Mouse (Mus musculus): ENCODE measurements around the gene Sesn2.

The Sesn2 gene

DNA sequence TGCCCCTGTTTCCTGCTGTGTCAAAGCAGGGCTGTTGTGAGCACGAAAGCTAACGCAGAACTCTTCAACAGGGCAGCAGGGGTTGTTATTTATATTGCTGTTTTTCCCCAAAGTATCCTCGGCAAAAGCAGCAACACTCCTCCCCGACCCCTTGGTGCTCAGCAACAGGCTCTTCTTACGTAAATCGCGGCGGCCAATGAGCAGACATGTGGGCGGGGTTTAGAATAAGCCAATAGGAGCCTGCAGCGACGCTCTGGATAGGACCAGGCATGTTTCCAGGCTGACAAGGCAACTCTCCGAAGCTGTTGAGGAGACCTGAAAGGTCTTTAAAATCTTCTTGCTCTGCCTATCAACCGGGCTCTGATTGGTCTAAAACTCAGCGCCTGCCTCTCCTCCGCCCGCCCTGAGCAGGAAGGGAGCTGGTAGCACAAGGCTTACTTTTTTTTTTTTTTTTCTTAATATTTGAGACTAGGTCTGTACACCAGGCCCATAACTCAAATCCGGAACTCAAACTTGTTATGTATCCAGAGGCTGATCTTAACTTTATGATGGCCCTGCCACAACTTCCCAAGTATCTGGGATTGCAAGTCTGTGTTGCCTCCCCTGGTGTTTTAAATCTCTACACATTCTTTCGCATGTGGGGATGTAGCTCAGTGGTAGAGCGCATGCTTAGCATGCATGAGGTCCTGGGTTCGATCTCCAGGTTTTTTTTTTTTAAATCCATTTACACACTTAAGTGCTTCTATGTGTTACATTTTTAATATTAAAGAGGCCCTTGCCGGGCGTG, 5.3 kb upstream of the Sesn2 start:
- in situ Hi-C loops (cut with MboI; ENCODE audit: unreplicated experiment in 2 of 2) = loop anchor here (10.0 to 25.0 kb wide), 3 partner anchors 321 to 1553 kb away; no protein-coding TSS in a partner anchor

GRCm38 (mm10) chr4:132514555-132515135, 4.3 kb upstream of the Sesn2 start:
- in situ Hi-C loops (cut with MboI; ENCODE audit: unreplicated experiment in 2 of 2) = loop anchor here (5.0 to 25.0 kb wide), 10 partner anchors 52 to 1552 kb away; partner anchors contain the start of genes Phactr4 (in 2 of the 2) and Med18 (in 1 of the 2)

DNA sequence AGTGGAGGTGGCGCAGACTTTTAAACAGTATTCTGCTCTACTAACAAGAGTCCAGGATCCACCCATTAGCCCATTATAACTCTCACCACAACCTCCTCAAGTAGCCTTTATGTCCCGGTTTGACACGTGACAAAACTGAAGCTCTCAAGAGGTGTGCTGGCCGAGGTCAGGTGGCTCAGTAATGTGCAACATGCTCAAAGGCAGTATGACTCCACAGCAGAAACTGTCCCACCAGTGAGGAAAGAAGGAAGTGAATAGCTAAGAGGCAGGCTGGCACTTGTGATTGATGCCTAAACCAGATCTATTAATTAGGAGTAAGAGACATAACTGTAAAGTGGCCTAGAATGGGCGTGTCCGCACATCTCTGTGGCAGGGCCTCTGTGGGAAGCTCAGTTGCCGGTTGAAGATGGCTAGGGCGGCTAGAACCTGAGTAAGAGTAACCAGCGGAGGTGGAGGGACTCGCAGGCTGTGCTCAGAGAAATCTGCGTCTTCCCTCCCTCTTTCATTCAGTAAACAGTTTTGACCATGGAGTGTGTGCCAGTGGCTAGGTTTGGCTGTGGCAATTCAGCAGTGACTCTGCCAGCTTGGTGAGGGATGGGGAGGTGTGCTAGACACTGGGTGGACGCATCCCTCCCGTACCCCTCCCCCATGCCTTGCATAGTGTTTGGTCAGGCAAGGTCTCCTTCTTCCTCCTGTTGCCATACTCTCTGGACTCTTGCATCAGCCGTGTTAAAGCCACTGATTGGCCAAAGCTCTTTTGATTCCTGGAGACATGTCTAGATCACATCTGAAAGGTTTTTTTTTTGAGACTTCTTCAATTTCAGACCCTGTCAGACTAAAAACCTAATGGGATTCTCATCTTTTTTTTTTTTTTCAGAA, 3.3 kb upstream of the Sesn2 start:
- in situ Hi-C loops (cut with MboI; ENCODE audit: unreplicated experiment in 2 of 2) = loop anchor here (5.0 to 25.0 kb wide), 10 partner anchors 51 to 1551 kb away; partner anchors contain the start of genes Phactr4 (in 2 of the 2) and Med18 (in 1 of the 2)

GRCm38 (mm10) chr4:132512080-132512479, 1.8 kb upstream of the Sesn2 start:
- in situ Hi-C loops (cut with MboI; ENCODE audit: unreplicated experiment in 2 of 2) = loop anchor here (5.0 to 25.0 kb wide), 10 partner anchors 50 to 1550 kb away; partner anchors contain the start of genes Phactr4 (in 2 of the 2) and Med18 (in 1 of the 2)

DNA sequence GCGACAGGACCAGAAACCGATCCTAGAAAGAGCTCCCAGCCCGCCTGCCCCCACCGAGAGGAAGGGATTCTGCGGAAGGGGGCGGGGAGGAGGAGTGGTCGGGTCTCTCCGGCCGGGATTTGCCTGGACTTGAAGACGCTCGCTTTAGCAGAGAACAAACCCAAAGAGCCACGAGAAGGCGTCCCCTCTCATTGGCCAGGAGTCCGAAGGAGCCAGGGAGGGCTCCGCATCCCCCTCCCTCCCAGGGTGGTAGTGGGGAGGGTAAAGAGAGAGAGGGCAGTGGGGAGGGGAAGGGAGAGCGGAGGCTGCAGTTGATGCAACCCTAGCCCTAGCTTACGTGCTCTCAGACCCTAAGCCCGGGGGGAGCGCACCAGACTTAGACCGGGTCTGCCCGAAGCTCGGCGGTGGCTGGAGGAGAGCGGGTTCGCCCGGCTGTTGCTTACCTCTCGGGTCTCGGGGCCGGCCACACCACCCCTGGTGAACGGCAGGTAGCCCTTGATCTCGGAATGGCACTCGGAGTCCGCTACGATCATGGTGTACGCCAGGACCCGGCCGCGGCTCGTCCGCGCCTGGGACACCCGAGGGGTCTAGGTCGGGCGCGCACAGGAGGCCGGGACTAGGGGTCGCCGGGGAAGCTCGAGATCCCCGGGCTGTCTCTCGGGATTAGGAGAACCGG, 542 bp downstream of the Sesn2 start:
- in situ Hi-C loops (cut with MboI; ENCODE audit: unreplicated experiment in 2 of 2) = loop anchor here (5.0 to 25.0 kb wide), 10 partner anchors 47 to 1547 kb away; partner anchors contain the start of genes Phactr4 (in 2 of the 2) and Med18 (in 1 of the 2)

DNA sequence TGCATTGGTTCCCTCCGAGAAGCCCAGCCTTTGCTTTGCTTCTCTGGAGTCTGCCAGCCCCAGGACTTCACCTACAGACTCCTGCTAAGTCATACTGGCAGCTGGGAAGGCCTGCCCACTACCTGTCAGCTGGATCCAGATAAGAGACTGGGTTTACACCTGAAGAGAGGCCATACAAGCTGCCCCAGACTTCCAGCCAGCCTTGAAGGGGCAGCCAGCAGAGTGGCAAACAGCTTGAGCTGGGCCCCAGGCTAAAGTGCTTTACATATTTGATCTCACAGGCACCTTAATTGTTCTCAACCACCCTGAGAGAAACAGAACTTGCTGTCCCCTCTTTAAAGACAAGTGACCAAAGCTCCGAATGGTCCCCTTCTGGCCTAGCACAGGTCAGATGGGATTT, 3.1 kb downstream of the Sesn2 start:
- in situ Hi-C loops (cut with MboI; ENCODE audit: unreplicated experiment in 2 of 2) = loop anchor here (25.0 kb wide), 2 partner anchors 520 to 1545 kb away; no protein-coding TSS in a partner anchor

GRCm38 (mm10) chr4:132506250-132506649, 4.1 kb downstream of the Sesn2 start:
- in situ Hi-C loops (cut with MboI; ENCODE audit: unreplicated experiment in 2 of 2) = loop anchor here (25.0 kb wide), 2 partner anchors 519 to 1544 kb away; no protein-coding TSS in a partner anchor

GRCm38 (mm10) chr4:132505800-132506199, 4.5 kb downstream of the Sesn2 start:
- in situ Hi-C loops (cut with MboI; ENCODE audit: unreplicated experiment in 2 of 2) = loop anchor here (25.0 kb wide), 2 partner anchors 518 to 1543 kb away; no protein-coding TSS in a partner anchor

DNA sequence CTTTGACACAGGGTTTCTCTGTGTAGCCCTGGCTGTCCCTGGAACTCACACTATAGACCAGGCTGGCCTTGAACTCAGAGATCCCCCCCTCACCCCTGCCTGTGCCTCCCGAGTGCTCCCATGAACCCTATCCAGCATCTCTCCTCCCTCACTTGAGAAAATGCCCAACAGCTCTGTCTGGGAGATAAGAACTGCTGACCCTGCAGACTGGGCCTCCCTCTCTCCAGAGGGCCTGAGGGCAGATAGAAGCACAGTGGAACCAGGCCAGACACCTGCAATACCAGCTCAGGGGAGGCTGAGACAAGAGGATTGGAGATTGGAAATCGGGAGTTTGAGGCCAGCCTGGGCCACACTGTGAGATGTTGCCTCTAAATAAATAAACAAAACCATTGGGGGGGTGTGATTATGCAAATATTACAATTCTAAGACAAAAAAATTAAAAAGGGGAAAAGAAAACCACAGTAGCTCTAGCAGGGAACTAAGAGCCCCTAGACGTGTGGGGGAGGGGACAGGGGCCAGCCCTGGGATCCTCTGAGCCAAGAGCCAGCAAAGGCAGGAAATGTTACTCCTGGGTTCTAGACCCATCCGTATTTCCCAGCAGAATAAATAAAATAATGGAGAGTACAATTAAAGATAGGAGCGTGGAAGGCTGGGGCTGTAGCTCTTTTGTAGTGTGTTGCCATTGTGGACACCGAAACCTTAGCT, 5.1 kb downstream of the Sesn2 start:
- in situ Hi-C loops (cut with MboI; ENCODE audit: unreplicated experiment in 2 of 2) = loop anchor here (25.0 kb wide), 2 partner anchors 518 to 1543 kb away; no protein-coding TSS in a partner anchor

DNA sequence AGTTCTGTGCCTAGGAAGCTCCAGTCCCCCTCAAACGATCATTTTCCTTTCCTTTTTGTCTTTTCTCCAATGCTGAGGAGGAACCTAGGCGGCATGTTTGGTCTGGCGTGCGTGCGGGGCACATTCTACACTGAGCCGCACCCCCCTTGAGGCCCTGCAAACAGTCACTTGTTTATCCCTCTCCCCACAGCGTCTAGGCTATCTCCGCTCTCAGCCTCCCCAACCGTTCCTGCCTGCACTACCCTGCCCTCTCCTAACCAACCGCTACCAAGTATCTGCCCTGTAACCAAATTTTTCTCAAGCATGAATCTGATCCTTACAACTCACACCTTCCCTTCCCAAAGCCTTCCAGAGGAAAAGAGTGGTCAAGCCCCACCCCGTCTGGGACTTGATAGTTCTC, 7.0 kb downstream of the Sesn2 start:
- in situ Hi-C loops (cut with MboI; ENCODE audit: unreplicated experiment in 2 of 2) = loop anchor here (25.0 kb wide), 2 partner anchors 516 to 1541 kb away; no protein-coding TSS in a partner anchor

GRCm38 (mm10) chr4:132501639-132502038, 8.7 kb downstream of the Sesn2 start:
- in situ Hi-C loops (cut with MboI; ENCODE audit: unreplicated experiment in 2 of 2) = loop anchor here (25.0 kb wide), 2 partner anchors 514 to 1539 kb away; no protein-coding TSS in a partner anchor

DNA sequence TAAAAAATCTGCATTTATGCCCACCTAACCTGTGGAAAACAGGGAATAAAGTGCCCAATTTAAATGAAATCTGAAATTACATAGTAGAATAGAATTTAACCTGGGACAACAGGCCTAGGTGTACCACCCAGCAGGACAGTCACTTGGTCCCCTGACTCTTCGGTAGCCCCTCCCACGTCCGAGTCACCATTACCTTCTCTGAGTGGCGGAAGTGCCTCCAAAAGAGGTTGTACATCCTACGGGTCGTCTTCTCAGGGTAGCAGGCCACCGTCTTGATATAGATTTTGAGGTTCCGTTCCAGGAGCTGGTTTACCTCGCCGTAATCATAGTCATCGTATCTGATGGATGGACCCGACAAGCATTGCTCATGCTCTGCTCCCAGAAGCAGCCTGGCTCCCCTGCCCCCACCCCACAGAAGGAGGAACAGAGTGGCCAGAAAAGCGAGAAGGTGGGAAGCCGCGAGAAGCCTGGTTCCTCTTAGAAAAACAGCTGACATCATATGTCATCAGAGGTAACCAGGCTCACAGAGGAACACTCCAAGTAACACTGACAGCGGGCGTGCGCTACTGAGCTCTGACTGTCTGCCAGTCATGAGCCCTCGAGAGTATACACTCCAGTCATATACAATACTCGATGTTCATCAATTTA, 15.9 kb downstream of the Sesn2 start:
- in situ Hi-C loops (cut with MboI; ENCODE audit: unreplicated experiment in 2 of 2) = no loop called here

DNA sequence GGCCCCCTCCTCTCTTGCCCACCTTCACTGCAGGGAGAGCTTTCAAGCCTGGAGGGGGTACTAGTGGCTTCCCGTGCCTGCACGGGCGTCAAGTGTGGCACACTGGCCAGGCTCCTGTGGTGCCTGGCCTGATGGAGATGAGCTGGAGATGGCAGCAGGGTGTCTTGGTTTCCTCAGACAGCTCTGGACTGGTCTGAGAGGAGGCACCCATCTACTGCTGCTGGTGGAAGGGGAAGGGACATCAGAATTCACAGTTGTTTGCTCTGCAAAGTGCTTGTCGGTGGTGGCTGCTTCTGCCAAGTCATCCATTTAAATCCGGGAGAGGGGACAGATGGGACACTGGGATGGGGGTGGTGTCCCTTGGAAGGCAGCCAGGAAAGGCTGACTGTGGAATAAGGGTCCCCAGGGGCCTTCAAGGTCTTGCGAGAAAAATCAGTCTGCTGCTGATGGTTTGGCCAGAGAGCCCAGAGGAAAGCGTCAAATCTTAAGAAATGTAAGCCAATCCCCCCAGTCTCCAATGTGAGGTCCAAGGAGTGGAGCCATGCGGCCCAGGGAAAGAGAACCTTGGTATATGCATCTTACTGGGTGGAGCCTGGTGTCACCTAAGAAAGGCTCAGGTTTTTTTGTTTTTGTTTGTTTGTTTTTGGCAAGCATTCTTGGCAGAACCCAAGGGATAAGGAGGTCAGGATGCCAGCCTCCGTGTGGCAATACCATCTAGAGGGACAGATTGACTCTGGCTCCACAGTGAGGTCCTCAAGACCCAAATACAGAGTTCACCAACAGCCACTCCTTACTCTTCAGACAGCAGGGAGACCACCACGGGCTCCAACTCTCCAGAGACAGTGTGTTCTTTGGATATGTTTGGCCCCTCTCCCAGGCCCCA, 17.9 kb downstream of the Sesn2 start:
- in situ Hi-C loops (cut with MboI; ENCODE audit: unreplicated experiment in 2 of 2) = no loop called here

- in situ Hi-C loops (cut with MboI; ENCODE audit: unreplicated experiment in 2 of 2) = no loop called here
These were observed 18.6 kb downstream of the Sesn2 start for GRCm38 (mm10) chr4:132491748-132492147.

DNA sequence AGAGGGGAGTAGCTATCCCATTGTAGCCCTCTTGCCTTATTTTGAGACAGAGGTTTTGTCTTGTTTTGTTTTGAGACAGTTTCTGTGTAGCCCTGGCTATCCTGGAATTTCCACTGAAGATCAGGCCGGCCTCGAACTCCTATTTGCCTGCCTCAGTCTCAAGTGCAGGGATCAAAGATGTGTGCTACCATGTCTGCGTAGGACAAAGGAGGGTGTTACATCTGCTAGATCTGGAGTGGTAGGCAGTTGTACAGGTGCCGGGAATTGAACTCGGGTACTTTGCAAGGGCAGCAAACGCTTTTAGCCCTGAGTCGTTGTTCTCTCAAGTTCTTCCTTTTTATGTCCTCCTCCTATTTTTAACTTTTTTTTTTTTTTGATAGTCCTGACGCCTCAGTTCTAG, 19.2 kb downstream of the Sesn2 start:
- in situ Hi-C loops (cut with MboI; ENCODE audit: unreplicated experiment in 2 of 2) = no loop called here

- in situ Hi-C loops (cut with MboI; ENCODE audit: unreplicated experiment in 2 of 2) = no loop called here
These were observed 19.9 kb downstream of the Sesn2 start for GRCm38 (mm10) chr4:132490273-132491010.

DNA sequence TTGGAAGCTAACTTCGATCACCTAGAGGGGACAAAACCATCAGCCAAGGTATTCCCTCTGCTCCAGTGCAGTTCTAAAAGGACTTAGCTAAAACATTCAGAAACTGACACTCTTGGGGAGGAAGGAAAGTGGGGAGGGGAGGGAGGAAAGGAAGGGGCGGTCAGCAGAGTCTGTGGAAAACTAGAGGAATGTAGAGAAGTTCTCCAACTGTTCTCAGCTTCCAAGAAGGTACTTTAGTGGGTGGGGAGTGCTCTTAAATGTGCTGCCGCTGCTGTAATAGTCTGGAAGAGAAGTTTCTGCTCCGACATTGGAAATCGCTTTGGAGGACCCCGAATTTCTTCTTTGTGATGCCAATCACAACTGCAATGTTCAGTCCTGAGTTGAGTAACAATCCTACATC, 21.3 kb downstream of the Sesn2 start:
- in situ Hi-C loops (cut with MboI; ENCODE audit: unreplicated experiment in 2 of 2) = no loop called here

Data from v-Abl transformed pro-B cells (cell line).